Mouse (Mus musculus): ENCODE results near the gene Gtf2a2. TPM values are rescaled to one million over a fixed set of nuclear protein-coding genes. Genes with fewer than 3 reads are reported as not detected.

Gene Gtf2a2
- total and polyA plus RNA-seq, 3 experiments = 74.9 to 75.8 TPM; not detected in 1

DNA sequence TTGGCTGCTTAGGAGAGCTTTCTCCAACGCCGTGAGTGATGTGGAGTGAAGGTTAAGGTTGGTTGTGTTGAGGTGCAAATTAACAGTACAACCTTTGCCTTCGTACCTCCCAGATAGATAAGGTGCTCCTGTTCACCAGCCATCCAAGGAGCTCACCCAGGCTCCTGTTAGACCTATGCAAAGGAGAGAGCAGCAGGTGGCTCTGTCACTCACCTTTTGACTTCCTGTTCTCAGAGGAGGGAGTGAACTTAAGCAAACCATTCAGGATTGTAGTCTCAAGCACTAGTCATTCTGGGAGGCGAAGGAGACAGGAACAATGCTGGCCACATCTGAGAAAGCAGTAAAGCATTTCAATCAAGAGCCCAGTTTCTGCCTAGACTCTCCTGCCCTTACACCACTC is 24.3 kb downstream of the Gtf2a2 start:
- H3K79me2 ChIP-seq (ENCODE audit: control insufficient read depth, insufficient read depth, low read length, poor library complexity) = no peaks in the 10 kb centered on the region
- DNase-seq (ENCODE audit: low read depth, low spot score) = no peak

DNA sequence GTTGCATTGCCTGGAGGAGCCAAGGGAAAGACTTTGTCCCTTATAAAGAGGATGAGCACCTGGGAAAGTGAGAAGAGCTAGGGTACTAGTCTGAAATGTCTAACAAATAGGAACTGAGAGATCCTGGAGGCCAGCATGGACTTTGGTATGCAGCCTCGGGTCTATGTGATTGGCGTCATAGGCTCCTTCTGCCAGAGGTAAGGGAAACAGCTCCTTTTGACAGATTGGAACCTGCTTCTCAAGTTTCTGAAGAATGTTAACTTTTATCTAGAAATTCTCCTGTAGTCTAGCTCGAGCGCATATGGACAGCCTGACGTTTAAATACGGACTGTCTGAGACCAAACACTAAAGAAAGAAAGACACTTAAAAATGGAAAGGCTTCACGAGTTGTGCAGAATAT is 25.6 kb downstream of the Gtf2a2 start, which contains the start of gene Gcnt3:
Gene Gcnt3, minus strand, starts transcription at position 101 of the 400 bp plus-strand sequence.
- no peak for TF ChIP-seq USF1 (IDR thresholded peaks at IDR 0.05; ENCODE audit: low read depth, low read length)
- TF ChIP-seq MAX (IDR thresholded peaks at IDR 0.05; ENCODE audit: low read length) = no peak
- no peak for TF ChIP-seq MXI1 (IDR thresholded peaks at IDR 0.05; ENCODE audit: low read depth, low read length)
- no peak for TF ChIP-seq MAFK (IDR thresholded peaks at IDR 0.05; ENCODE audit: borderline replicate concordance, low read depth, low read length)
- no peak for TF ChIP-seq ETS1 (IDR thresholded peaks at IDR 0.05; ENCODE audit: low read depth, low read length)
- TF ChIP-seq JUND (IDR thresholded peaks at IDR 0.05; ENCODE audit: low read depth, low read length) = no peak
- no peak for TF ChIP-seq TCF12 (IDR thresholded peaks at IDR 0.05; ENCODE audit: low read depth, low read length)
- TF ChIP-seq MYB (IDR thresholded peaks at IDR 0.05; ENCODE audit: low read depth, low read length) = no peak
- TF ChIP-seq KAT2A (conservative IDR thresholded peaks at IDR 0.05; ENCODE audit: low read depth, low read length) = no peak
- no peak for TF ChIP-seq ZMIZ1 (IDR thresholded peaks at IDR 0.05; ENCODE audit: low read depth, low read length)
- TF ChIP-seq TAL1 (IDR thresholded peaks at IDR 0.05; ENCODE audit: low read length) = no peak
- no peak for TF ChIP-seq TBP (IDR thresholded peaks at IDR 0.05; ENCODE audit: low read depth, low read length)
- TF ChIP-seq E2F4 (IDR thresholded peaks at IDR 0.05; ENCODE audit: borderline replicate concordance, low read depth, low read length) = no peak
- TF ChIP-seq POLR2A (IDR thresholded peaks at IDR 0.05; ENCODE audit: control insufficient read depth in 1 of 2, insufficient read depth in 1 of 2, low read depth in 1 of 2, low read length in 2 of 2, poor library complexity in 1 of 2) = no peak
- no peak for TF ChIP-seq SMC3 (IDR thresholded peaks at IDR 0.05; ENCODE audit: low read depth, low read length)
- TF ChIP-seq MAZ (IDR thresholded peaks at IDR 0.05; ENCODE audit: low read depth, low read length) = no peak
- no peak for TF ChIP-seq POLR2AphosphoS2 (IDR thresholded peaks at IDR 0.05; ENCODE audit: low read length)
- no peak for TF ChIP-seq POLR2AphosphoS5 (IDR thresholded peaks at IDR 0.05; ENCODE audit: borderline replicate concordance, low read depth, low read length)
- TF ChIP-seq UBTF (IDR thresholded peaks at IDR 0.05; ENCODE audit: borderline replicate concordance, insufficient read depth, low read depth, low read length) = no peak
- Histone ChIP-seq H3K4me1 (ENCODE audit: control insufficient read depth in 1 of 2, insufficient read depth in 2 of 2, low read length in 2 of 2) (no peaks in the 10 kb centered on the region), H3K27me3 (ENCODE audit: control insufficient read depth in 1 of 2, insufficient read depth in 2 of 2, low read length in 2 of 2) (peaks cover 0 to 1% of the 10 kb centered on the region in 2 experiments; a peak in 2 of 4 replicates), H3K9me3 (replicated peaks; ENCODE audit: insufficient read depth, low read length) (no peaks in the 10 kb centered on the region), H3K79me2 (ENCODE audit: control insufficient read depth, insufficient read depth, low read length, poor library complexity) (no peaks in the 10 kb centered on the region), H3K9ac (ENCODE audit: control insufficient read depth, low read depth, low read length, poor library complexity, severe bottlenecking) (no peak within 1 kb of the TSS), H3K4me3 (ENCODE audit: control insufficient read depth in 1 of 2, insufficient read depth in 1 of 2, low read depth in 2 of 2, low read length in 2 of 2) (no peak within 1 kb of the TSS), H3K27ac (ENCODE audit: control insufficient read depth, low read depth, low read length) (no peak within 1 kb of the TSS), H3K36me3 (ENCODE audit: control insufficient read depth in 1 of 2, insufficient read depth in 2 of 2, low read length in 2 of 2) (no peaks in the 10 kb centered on the region)
- DNase-seq (ENCODE audit: low read depth, low spot score) = no peak

More for the DNA sequence above, 24.3 kb downstream of the Gtf2a2 start:
- Histone ChIP-seq H3K4me3 (ENCODE audit: control insufficient read depth in 1 of 2, insufficient read depth in 1 of 2, low read depth in 2 of 2, low read length in 2 of 2) (no peak overlapping the region), H3K4me1 (ENCODE audit: control insufficient read depth in 1 of 2, insufficient read depth in 2 of 2, low read length in 2 of 2) (no peaks in the 10 kb centered on the region), H3K9ac (ENCODE audit: control insufficient read depth, low read depth, low read length, poor library complexity, severe bottlenecking) (no peak overlapping the region), H3K27ac (ENCODE audit: control insufficient read depth, low read depth, low read length) (no peak overlapping the region), H3K36me3 (ENCODE audit: control insufficient read depth in 1 of 2, insufficient read depth in 2 of 2, low read length in 2 of 2) (no peaks in the 10 kb centered on the region), H3K9me3 (replicated peaks; ENCODE audit: insufficient read depth, low read length) (no peaks in the 10 kb centered on the region), H3K27me3 (ENCODE audit: control insufficient read depth in 1 of 2, insufficient read depth in 2 of 2, low read length in 2 of 2) (peaks cover 0 to 1% of the 10 kb centered on the region in 2 experiments; a peak in 3 of 4 replicates)
- TF ChIP-seq EP300 (IDR thresholded peaks at IDR 0.05; ENCODE audit: low read depth in 1 of 2, low read length in 2 of 2) (no peak), GATA1 (IDR thresholded peaks at IDR 0.05; ENCODE audit: low read depth, low read length) (no peak), MYB (IDR thresholded peaks at IDR 0.05; ENCODE audit: low read depth, low read length) (no peak), SMC3 (IDR thresholded peaks at IDR 0.05; ENCODE audit: low read depth, low read length) (no peak), KAT2A (conservative IDR thresholded peaks at IDR 0.05; ENCODE audit: low read depth, low read length) (no peak), MYC (IDR thresholded peaks at IDR 0.05; ENCODE audit: low read depth, low read length) (no peak), TBP (IDR thresholded peaks at IDR 0.05; ENCODE audit: low read depth, low read length) (no peak), POLR2AphosphoS5 (IDR thresholded peaks at IDR 0.05; ENCODE audit: borderline replicate concordance, low read depth, low read length) (no peak), POLR2AphosphoS2 (IDR thresholded peaks at IDR 0.05; ENCODE audit: low read length) (no peak), POLR2A (IDR thresholded peaks at IDR 0.05; ENCODE audit: control insufficient read depth in 1 of 2, insufficient read depth in 1 of 2, low read depth in 1 of 2, low read length in 2 of 2, poor library complexity in 1 of 2) (no peak), MEF2A (IDR thresholded peaks at IDR 0.05; ENCODE audit: extremely low read depth, insufficient replicate concordance, low read depth, low read length, poor library complexity, severe bottlenecking) (no peak)
